8 mouse cellular contexts compared by ENCODE assay signal in the genomic region with DNA sequence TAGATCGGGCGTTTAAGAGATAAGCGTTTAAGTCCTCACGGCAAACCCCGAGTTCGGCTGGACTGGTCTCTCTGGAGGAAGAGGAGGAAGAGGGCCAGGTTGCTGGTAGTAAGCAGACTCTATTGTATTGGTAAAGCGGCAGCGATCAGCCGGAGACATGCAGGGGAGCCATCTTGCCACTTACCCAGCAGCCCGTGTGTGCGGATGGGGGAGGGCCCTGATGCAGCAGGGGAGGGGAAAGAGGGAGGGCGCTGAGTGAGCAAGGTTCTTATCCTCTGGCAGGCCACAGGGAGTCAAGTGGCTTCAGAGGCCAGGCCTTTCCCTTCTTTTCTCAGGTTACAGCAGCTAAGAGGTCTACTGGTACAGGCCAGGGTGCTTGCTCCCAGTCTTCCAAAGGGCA. TPM values are rescaled to one million over a fixed set of nuclear protein-coding genes. Genes with fewer than 3 reads are reported as not detected.
A peak's percentile ranks its signal among the peaks of the same experiment; 100 is the strongest.
DNase-seq lines count a peak whose midpoint lies in the region; ATAC-seq and TF ChIP-seq lines count a peak whose summit lies in the region.

No protein-coding gene starts in this region.

- peak overlapping the region; percentile 81 for H3K9ac ChIP-seq in lung, embryonic 16.5 days (ENCODE audit: low read length)

- H3K9me3 ChIP-seq in hindbrain, embryonic 10.5 days = no peaks in the 10 kb centered on the region
- H3K9me3 ChIP-seq in lung, embryonic 16.5 days (ENCODE audit: control insufficient read depth, low read length) = no peaks in the 10 kb centered on the region

- H3K4me3 ChIP-seq in hindbrain, embryonic 10.5 days = peak overlapping the region; percentile 61
- H3K4me3 ChIP-seq in lung, embryonic 16.5 days (ENCODE audit: low read length) = peak overlapping the region; percentile 64
- H3K4me3 ChIP-seq in thymus, adult 2 months (ENCODE audit: control insufficient read depth, insufficient read depth, low read length) = peak overlapping the region; percentile 83

- peak; percentile 93 for DNase-seq in Muller cell, postnatal 12 days (ENCODE audit: inconsistent ontology term)
- DNase-seq in cerebellum, adult 8-10 months = peak; percentile 79
- DNase-seq in forelimb bud, embryonic 11.5 days (ENCODE audit: low read depth, low spot score) = peak; percentile 87
- peak; percentile 91 for DNase-seq in hindbrain, embryonic 10.5 days (ENCODE audit: low spot score)
- peak; percentile 90 for DNase-seq in layer of hippocampus, adult 9-11 months
- DNase-seq in ovary, adult 18-20 months (ENCODE audit: low spot score) = peak; percentile 87
- peak; percentile 86 for DNase-seq in thymus, adult 2 months

- under 1% methylated on average over 12 of the region's 12 CpGs for WGBS in hindbrain, embryonic 10.5 days
- 0% methylated on average over 12 of the region's 12 CpGs for WGBS in lung, embryonic 16.5 days
- 1% methylated on average over 12 of the region's 12 CpGs for WGBS in thymus, adult 2 months

- ATAC-seq in lung, embryonic 16.5 days (ENCODE audit: low read depth) = peak; percentile 92

- H3K27me3 ChIP-seq in hindbrain, embryonic 10.5 days (ENCODE audit: insufficient read depth, poor library complexity, severe bottlenecking) = no peaks in the 10 kb centered on the region
- no peaks in the 10 kb centered on the region for H3K27me3 ChIP-seq in lung, embryonic 16.5 days (ENCODE audit: control insufficient read depth, insufficient read depth, low read depth, low read length)
- H3K27me3 ChIP-seq in thymus, adult 2 months (ENCODE audit: control insufficient read depth, insufficient read depth, low read length) = no peaks in the 10 kb centered on the region

- H3K36me3 ChIP-seq in hindbrain, embryonic 10.5 days = peaks cover 84% of the 10 kb centered on the region
- H3K36me3 ChIP-seq in lung, embryonic 16.5 days (ENCODE audit: control insufficient read depth, insufficient read depth, low read length) = peaks cover 45% of the 10 kb centered on the region
- peaks cover 49% of the 10 kb centered on the region for H3K36me3 ChIP-seq in thymus, adult 2 months (ENCODE audit: control insufficient read depth, insufficient read depth, low read length)

- 0 out of 2 replicates have a peak, but pooled peaks have one; percentile 17 for TF ChIP-seq CTCF in thymus, adult 2 months (IDR thresholded peaks at IDR 0.05; ENCODE audit: borderline replicate concordance, control insufficient read depth, extremely low read depth, insufficient read depth, low read length, poor library complexity)

- peak; percentile 48; the same call in 1 of the 2 replicates for TF ChIP-seq POLR2A in thymus, adult 2 months (IDR thresholded peaks at IDR 0.05; ENCODE audit: control insufficient read depth, extremely low read depth, insufficient read depth, low read length, poor library complexity)

- peaks cover 45% of the 10 kb centered on the region for H3K4me1 ChIP-seq in hindbrain, embryonic 10.5 days (replicated peaks)
- H3K4me1 ChIP-seq in lung, embryonic 16.5 days (replicated peaks; ENCODE audit: control insufficient read depth, insufficient read depth, low read length) = peaks cover 18% of the 10 kb centered on the region
- peaks cover 7% of the 10 kb centered on the region for H3K4me1 ChIP-seq in thymus, adult 2 months (replicated peaks; ENCODE audit: control insufficient read depth, insufficient read depth, low read length)

- H3K27ac ChIP-seq in hindbrain, embryonic 10.5 days = peak overlapping the region; percentile 93
- peak overlapping the region; percentile 58 for H3K27ac ChIP-seq in lung, embryonic 16.5 days (ENCODE audit: low read length)
- H3K27ac ChIP-seq in thymus, adult 2 months (ENCODE audit: control insufficient read depth, insufficient read depth, low read length) = peak overlapping the region; percentile 78

- peak overlapping the region; percentile 81 for H3K4me2 ChIP-seq in lung, embryonic 16.5 days (ENCODE audit: low read depth, low read length)

RNA-seq across cellular contexts. Expression of a gene that starts 12.3 kb away (rescaled TPM):
- 4.5 and 7.1 TPM in 2 replicates for polyA plus RNA-seq in hindbrain, embryonic 10.5 days (2016; fragmentation: Nextera tagmentation; extraction: Ambion mirVana)
- 2.1 and 2.8 TPM in 2 replicates for polyA plus RNA-seq in lung, embryonic 16.5 days (2015; fragmentation: Nextera tagmentation; extraction: Ambion mirVana)
- polyA plus RNA-seq in thymus, adult 2 months (2012; rRNA removed) = 138 and 142 TPM in 2 replicates

RNA-seq across cellular contexts. Expression of a gene that starts 12.7 kb away (rescaled TPM):
- not detected in 2 replicates for polyA plus RNA-seq in hindbrain, embryonic 10.5 days (2016; fragmentation: Nextera tagmentation; extraction: Ambion mirVana)
- polyA plus RNA-seq in lung, embryonic 16.5 days (2015; fragmentation: Nextera tagmentation; extraction: Ambion mirVana) = not detected in 2 replicates
- polyA plus RNA-seq in thymus, adult 2 months (2012; rRNA removed) = not detected in 2 replicates

RNA-seq across cellular contexts. Expression of a gene that starts 32.3 kb away (rescaled TPM):
- polyA plus RNA-seq in hindbrain, embryonic 10.5 days (2016; fragmentation: Nextera tagmentation; extraction: Ambion mirVana) = 0.04 and 0.16 TPM in 2 replicates
- 1.2 and 4.3 TPM in 2 replicates for polyA plus RNA-seq in lung, embryonic 16.5 days (2015; fragmentation: Nextera tagmentation; extraction: Ambion mirVana)
- polyA plus RNA-seq in thymus, adult 2 months (2012; rRNA removed) = 67.6 and 92.4 TPM in 2 replicates

RNA-seq across cellular contexts. Expression of a gene that starts 32.5 kb away (rescaled TPM):
- polyA plus RNA-seq in hindbrain, embryonic 10.5 days (2016; fragmentation: Nextera tagmentation; extraction: Ambion mirVana) = 108 and 116 TPM in 2 replicates
- polyA plus RNA-seq in lung, embryonic 16.5 days (2015; fragmentation: Nextera tagmentation; extraction: Ambion mirVana) = 73.4 and 78.9 TPM in 2 replicates
- polyA plus RNA-seq in thymus, adult 2 months (2012; rRNA removed) = 80.2 and 92.8 TPM in 2 replicates

RNA-seq across cellular contexts. Expression of a gene that starts 33.2 kb away (rescaled TPM):
- polyA plus RNA-seq in hindbrain, embryonic 10.5 days (2016; fragmentation: Nextera tagmentation; extraction: Ambion mirVana) = 130 and 147 TPM in 2 replicates
- 106 and 116 TPM in 2 replicates for polyA plus RNA-seq in lung, embryonic 16.5 days (2015; fragmentation: Nextera tagmentation; extraction: Ambion mirVana)
- polyA plus RNA-seq in thymus, adult 2 months (2012; rRNA removed) = 238 and 263 TPM in 2 replicates

Comparison
In these comparisons a context has a peak if more than half of its experiments do, and no peak if none do; other contexts are left out.
1. Peak in every context shown above with its lines: DNase-seq, ATAC-seq, H3K4me3 ChIP-seq and H3K27ac ChIP-seq.
2. RNA of a gene that starts 12.3 kb away (polyA plus RNA-seq): 138 to 142 TPM in thymus, adult 2 months; 4.5 to 7.1 TPM in hindbrain, embryonic 10.5 days and 2.1 to 2.8 TPM in lung, embryonic 16.5 days; every median in the first group is over 10 times any median in the second.
3. RNA of a gene that starts 32.3 kb away (polyA plus RNA-seq): 67.6 to 92.4 TPM in thymus, adult 2 months; 1.2 to 4.3 TPM in lung, embryonic 16.5 days and 0.04 to 0.16 TPM in hindbrain, embryonic 10.5 days; every median in the first group is over 10 times any median in the second.